Mouse (Mus musculus) forebrain, embryonic 10.5 days (tissue): ENCODE measurements around the gene H2afv. TPM values are rescaled to one million over a fixed set of nuclear protein-coding genes. Genes with fewer than 3 reads are reported as not detected.

ENCODE experiments used
- DNase-seq: peaks from one replicate; pipeline ENCODE4 v3.0.0-alpha.2; 2017; ENCODE audit warnings: low spot score; ENCODE audit errors: extremely low spot score
- H3K27ac ChIP-seq: fragments of 300-500 bp; sonication (generic); 2 replicates; pipeline ENCODE4 v1.5.1; 2016; ENCODE audit warnings: mild to moderate bottlenecking
- H3K27me3 ChIP-seq: fragments of 300-500 bp; sonication (generic); 2 replicates; pipeline ENCODE4 v1.6.1; 2016; ENCODE audit warnings: mild to moderate bottlenecking; ENCODE audit not compliant: poor library complexity, severe bottlenecking
- H3K36me3 ChIP-seq: fragments of 300-500 bp; sonication (generic); replicated peaks from 2 replicates; pipeline ENCODE4 v1.6.1; 2016; ENCODE audit warnings: mild to moderate bottlenecking, moderate library complexity
- H3K4me1 ChIP-seq: fragments of 300-500 bp; sonication (generic); 2 replicates; pipeline ENCODE4 v1.6.1; 2016
- H3K4me3 ChIP-seq: fragments of 300-500 bp; sonication (generic); 2 replicates; pipeline ENCODE4 v1.5.1; 2016; ENCODE audit warnings: mild to moderate bottlenecking, moderate library complexity
- H3K9me3 ChIP-seq: fragments of 300-500 bp; sonication (generic); 2 replicates; pipeline ENCODE4 v1.6.1; 2016; ENCODE audit warnings: mild to moderate bottlenecking, moderate library complexity
- WGBS: fragments of 180-500 bp; shearing (Covaris S2); methylation state at CpG from one replicate; pipeline ENCODE4 v1.1.7; 2016; 5-methylcytosine and 5-hydroxymethylcytosine counted together
- polyA plus RNA-seq: library from polyadenylated mRNA; unstranded; fragments of >200 nt; fragmentation: Nextera tagmentation; extraction: Ambion mirVana; gene quantifications from 2 replicates; pipeline ENCODE4 v1.2.1, GENCODE M21; 2016

The H2afv gene
- polyA plus RNA-seq, 1 experiment from 2014 or later = 844 TPM

DNA sequence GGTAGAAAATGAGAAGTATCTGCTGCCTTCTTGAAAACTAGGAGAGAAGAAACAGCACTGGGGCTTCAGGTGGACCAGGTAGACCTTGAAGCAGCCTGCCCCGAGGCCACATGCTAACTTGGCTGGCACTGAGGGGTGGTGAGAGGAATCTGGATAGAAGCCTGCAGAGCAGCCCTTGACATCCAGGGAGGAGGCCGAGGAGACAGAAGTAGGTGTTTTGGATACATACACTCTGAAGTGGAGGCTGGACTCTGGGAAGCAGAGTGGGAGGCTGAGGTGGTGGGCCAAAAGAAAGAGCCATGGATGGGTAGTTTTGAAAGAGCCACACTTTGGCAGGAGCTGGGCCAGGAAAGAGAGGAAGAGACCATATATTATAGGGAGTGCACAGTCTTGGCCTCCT lies 35.0 kb upstream of the H2afv start:
- Histone ChIP-seq H3K36me3 (peaks cover 2% of the 10 kb centered on the region; the same call in 1 of the 2 replicates), H3K9me3 (no peaks in the 10 kb centered on the region), H3K4me1 (peaks cover 10% of the 10 kb centered on the region), H3K27me3 (no peaks in the 10 kb centered on the region), H3K27ac (no peak overlapping the region), H3K4me3 (no peak overlapping the region)
- WGBS = 72% methylated on average over 2 of the region's 2 CpGs
- no peak for DNase-seq

DNA sequence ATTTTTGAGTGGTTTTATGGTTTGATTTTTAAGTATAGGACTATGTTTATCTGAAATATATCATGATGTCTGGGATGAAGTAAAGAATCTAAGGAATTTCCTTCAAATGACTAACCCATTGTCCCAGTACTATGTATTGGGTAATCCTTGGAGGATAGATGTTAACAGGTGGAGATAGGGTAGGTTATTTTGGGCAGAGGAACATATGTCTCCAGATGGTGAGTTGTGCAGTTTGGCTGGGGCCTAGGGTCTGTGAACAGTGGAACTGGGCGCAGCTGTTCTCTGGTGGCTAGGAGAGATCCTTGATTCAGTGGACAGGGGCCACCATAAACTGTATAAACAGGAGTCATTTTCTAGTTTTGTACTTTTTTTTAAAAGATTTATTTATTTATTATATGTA lies 33.1 kb upstream of the H2afv start:
- Histone ChIP-seq H3K4me1 (peaks cover 26% of the 10 kb centered on the region), H3K27me3 (no peaks in the 10 kb centered on the region), H3K27ac (no peak overlapping the region), H3K36me3 (peaks cover 17% of the 10 kb centered on the region), H3K4me3 (no peak overlapping the region), H3K9me3 (no peaks in the 10 kb centered on the region)
- no peak for DNase-seq
- WGBS = 85% methylated on average over 1 of the region's 1 CpGs

DNA sequence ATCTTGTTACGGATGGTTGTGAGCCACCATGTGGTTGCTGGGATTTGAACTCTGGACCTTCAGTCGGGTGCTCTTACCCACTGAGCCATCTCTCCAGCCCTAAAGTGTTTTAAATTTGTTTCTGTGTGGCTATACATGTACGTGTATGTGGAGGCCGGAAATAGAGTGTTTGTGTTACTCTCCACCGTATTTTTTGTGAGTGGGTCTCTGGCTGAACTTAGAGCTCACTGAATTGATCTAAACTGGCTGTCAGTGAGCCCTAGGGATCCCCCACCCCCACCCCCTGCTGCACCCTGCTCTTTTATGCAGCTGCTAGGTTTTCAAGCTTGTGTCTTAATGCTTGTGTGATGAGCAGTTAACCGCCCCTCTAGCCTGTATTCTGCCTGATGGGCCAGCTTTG lies 32.6 kb upstream of the H2afv start:
- Histone ChIP-seq H3K27me3 (no peaks in the 10 kb centered on the region), H3K4me1 (peaks cover 31% of the 10 kb centered on the region), H3K27ac (no peak overlapping the region), H3K36me3 (peaks cover 21% of the 10 kb centered on the region), H3K4me3 (peak overlapping the region; percentile 97; the same call in 1 of the 2 replicates), H3K9me3 (no peaks in the 10 kb centered on the region)
- 82% methylated on average over 6 of the region's 6 CpGs for WGBS
- DNase-seq = no peak

DNA sequence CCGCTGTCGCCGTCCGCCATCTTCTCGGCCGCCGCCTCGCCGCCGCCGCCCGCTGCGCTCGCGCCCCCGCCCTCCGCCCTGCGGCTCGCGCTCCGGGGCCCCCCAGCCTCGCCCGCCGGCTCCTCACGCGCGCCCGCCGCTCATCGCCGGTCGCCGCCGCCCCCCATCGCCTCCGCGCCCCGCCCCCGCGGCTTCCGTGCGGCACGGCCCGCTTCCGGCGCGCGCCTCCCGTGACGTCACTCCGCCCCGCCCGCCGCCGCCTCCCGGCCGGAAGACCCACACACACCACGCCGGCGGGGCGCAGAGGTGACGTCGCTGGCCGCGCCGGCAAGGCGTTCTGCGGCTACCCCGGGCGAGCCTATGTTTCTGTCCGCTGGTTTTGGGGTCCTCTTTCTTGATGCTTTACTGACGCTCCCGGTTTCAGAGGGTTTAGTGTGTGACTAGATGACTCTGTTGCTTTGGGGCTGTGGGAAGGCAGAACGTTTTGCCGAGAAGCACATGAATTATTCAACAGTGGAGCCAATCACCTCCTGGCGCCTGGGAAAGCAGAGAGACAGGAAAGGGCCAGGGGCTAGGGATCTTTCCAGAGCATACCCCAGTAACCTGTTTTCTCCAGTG lies 31.7 kb upstream of the H2afv start, which contains the start of gene Purb:
TSS of gene Purb (minus strand) at position 51 of the 618 bp plus-strand sequence.
- Histone ChIP-seq H3K27ac (peak within 1 kb of the TSS; percentile 95), H3K27me3 (no peaks in the 10 kb centered on the region), H3K4me1 (peaks cover 40% of the 10 kb centered on the region), H3K36me3 (peaks cover 29% of the 10 kb centered on the region), H3K9me3 (no peaks in the 10 kb centered on the region), H3K4me3 (peak within 1 kb of the TSS; percentile 97)
- 5% methylated on average over 65 of the region's 76 CpGs for WGBS
- peak; percentile 85 for DNase-seq

DNA sequence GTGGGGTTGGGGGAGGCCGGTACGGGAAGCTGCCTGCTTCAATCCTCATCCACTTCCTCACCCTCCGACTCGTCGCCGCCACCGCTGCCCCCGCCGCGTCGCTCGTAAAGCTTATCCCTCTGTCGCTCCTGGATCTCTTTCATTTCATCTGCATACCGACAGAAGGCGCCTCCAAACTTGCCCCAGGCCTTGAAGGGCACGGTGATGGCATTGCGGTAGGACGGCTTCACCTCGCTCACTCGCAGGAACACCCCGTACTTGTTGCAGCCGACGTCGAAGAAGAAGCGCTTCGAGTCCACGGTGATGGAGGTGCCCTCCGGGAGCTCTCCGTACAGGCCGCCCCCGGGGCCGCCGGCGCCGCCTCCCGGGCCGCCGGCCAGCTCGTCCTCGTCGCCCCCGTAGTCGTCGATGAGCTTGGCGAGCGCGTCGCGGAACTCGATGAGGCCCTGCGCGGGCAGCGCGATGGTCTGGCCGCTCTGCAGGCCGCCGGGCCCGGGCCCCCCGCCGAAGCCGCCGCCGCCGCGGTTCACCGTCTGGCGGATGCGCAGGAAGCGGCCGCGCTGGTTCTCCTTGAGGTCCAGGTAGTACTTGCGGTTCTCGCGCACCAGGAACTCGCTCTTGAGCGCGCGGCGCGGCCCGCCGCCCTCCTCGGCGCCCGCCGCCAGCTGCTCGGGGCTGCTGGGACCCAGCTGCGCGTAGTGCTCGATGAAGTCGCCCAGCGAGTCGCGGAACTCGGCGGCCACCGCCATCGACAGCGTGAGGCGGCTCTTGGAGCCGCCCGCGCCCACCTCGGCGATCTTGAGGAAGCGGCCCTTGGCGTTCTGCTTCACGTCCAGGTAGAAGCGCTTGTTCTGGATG lies 30.9 kb upstream of the H2afv start:
- Histone ChIP-seq H3K27me3 (no peaks in the 10 kb centered on the region), H3K36me3 (peaks cover 38% of the 10 kb centered on the region), H3K4me1 (peaks cover 49% of the 10 kb centered on the region), H3K27ac (peak overlapping the region; percentile 95), H3K4me3 (peak overlapping the region; percentile 97), H3K9me3 (no peaks in the 10 kb centered on the region)
- under 1% methylated on average over 109 of the region's 109 CpGs for WGBS
- DNase-seq = peak; percentile 64

DNA sequence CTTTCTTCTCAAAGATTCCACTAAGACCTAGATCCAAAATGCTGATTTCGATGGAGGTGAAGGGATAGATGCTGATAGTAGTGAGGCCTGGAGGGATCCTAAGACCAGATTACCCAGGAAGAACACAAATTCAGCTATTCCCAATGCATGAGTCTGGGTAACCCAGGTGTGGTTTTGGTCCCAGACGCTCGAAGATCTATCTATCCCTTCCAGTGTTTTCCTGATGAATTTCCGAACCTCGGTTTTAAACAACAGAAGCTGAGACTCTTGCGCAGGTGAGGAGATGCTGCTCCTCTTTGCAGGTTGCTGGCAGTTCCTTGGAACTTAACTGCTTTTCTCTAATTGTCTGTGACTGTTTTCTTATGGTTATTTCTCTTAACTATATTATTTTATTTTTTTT lies 30.1 kb upstream of the H2afv start:
- H3K4me1 ChIP-seq = peaks cover 52% of the 10 kb centered on the region
- no peaks in the 10 kb centered on the region for H3K9me3 ChIP-seq
- peak overlapping the region; percentile 97 for H3K4me3 ChIP-seq
- H3K36me3 ChIP-seq = peaks cover 42% of the 10 kb centered on the region
- no peak for DNase-seq
- 48% methylated on average over 6 of the region's 6 CpGs for WGBS
- H3K27ac ChIP-seq = peak overlapping the region; percentile 95
- no peaks in the 10 kb centered on the region for H3K27me3 ChIP-seq

DNA sequence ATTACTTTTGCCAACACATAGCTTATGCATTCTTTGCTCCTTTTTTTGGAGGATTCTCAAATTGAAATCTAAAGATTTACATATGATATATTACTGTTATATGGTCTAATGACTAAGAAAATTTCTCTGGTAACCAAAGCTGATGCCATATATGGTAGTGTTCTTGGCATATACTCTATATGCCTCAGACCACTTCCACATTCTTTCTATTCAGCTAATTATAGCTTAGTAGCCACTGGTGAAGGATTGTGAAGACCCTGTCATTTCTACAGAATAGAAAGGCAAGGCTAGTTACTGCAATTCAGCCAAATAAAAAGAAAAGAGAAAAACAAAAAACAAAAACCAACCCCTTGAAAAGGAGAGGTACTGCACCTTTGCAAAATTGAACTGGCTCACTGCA lies 27.8 kb upstream of the H2afv start:
- Histone ChIP-seq H3K36me3 (peaks cover 63% of the 10 kb centered on the region), H3K9me3 (no peaks in the 10 kb centered on the region), H3K27me3 (no peaks in the 10 kb centered on the region), H3K4me3 (peak overlapping the region; percentile 97), H3K4me1 (peaks cover 58% of the 10 kb centered on the region), H3K27ac (no peak overlapping the region)
- DNase-seq = no peak

DNA sequence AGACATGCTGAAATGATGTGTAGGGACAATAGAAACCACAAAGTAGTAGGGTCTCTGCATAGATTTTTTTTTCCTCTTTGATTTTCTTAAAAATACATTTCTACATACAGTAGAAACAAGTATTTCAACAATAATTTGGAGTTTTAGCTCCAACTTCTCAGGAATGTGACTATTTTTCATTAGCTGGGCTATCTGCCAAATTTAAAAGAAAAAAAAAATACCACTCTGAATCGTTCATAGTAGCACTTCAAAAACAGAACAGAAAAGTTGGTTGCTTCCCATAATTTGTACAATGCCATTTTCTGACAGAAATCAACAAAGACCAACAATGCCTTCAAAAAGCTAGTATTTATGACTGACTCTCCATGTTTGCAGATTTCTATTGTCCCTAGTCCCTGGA lies 27.2 kb upstream of the H2afv start:
- WGBS = 90% methylated on average over 1 of the region's 1 CpGs
- Histone ChIP-seq H3K27ac (no peak overlapping the region), H3K9me3 (no peaks in the 10 kb centered on the region), H3K4me3 (peak overlapping the region; percentile 97), H3K27me3 (no peaks in the 10 kb centered on the region), H3K4me1 (peaks cover 58% of the 10 kb centered on the region), H3K36me3 (peaks cover 69% of the 10 kb centered on the region)
- DNase-seq = no peak

DNA sequence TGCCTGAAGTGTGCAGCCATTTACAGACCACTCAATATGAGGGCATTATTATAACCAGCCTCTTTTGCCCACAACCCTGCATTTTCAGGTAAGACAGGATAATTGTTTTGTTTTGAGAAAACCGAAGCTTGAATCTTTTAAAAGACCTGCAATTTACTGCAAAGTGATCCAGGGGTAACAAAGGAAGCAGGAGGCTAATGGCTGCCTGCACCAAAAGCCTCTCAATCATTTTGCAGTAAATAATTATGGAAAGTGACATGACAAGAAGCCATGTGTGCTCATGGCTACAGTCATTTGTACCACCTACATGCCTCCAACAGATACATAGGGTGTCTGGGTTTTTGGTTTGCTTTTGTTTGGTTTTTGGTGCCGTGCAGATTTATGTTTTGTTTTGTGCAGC lies 26.8 kb upstream of the H2afv start:
- peaks cover 74% of the 10 kb centered on the region for H3K36me3 ChIP-seq
- peaks cover 58% of the 10 kb centered on the region for H3K4me1 ChIP-seq
- H3K9me3 ChIP-seq = no peaks in the 10 kb centered on the region
- no peak for DNase-seq
- peak overlapping the region; percentile 97 for H3K4me3 ChIP-seq
- H3K27ac ChIP-seq = no peak overlapping the region
- H3K27me3 ChIP-seq = no peaks in the 10 kb centered on the region
- WGBS = 81% methylated on average over 2 of the region's 2 CpGs

DNA sequence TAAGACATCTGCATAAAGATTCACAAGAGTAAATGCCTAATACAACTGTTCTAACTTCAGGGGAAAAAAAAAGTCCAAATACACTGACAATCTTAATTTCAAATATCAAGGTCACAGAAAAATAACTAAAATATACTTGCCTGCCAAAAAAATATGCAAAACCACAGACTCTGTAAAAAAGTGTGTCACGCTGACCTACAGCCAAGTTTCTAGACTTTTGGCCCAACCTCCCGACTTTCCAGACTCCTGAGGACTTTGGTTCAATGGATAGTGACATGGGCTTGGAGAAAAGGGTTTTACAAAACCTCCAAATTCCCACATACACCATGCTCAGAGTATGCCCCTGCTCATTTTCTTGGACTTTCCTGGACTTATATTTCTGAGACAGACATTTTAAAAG lies 24.3 kb upstream of the H2afv start:
- 90% methylated on average over 2 of the region's 2 CpGs for WGBS
- peaks cover 76% of the 10 kb centered on the region for H3K36me3 ChIP-seq

DNA sequence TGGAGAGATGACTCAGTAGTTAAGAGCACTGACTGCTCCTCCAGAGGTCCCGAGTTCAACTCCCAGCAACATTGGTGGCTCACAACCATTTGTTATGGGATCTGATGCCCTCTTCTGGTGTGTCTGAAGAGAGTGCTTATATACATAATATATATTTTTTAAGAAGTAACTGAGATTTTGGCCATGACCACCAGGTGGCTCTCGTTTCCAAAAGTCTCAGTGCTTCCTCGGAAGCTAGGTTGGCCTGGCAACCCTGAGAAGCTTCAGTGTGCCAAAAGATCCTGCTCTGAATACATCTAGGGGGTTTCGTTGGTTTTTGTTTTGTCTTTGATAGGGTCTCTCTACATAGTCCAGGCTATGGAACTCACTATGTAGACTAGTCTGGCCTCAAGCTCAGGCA lies 20.9 kb upstream of the H2afv start:
- Histone ChIP-seq H3K27me3 (no peaks in the 10 kb centered on the region), H3K4me1 (peaks cover 9% of the 10 kb centered on the region), H3K9me3 (no peaks in the 10 kb centered on the region), H3K4me3 (no peak overlapping the region), H3K36me3 (peaks cover 48% of the 10 kb centered on the region), H3K27ac (no peak overlapping the region)
- 45% methylated on average over 4 of the region's 4 CpGs for WGBS
- DNase-seq = peak; percentile 62

More for the DNA sequence above, 24.3 kb upstream of the H2afv start:
- DNase-seq = no peak
- H3K4me3 ChIP-seq = no peak overlapping the region
- H3K9me3 ChIP-seq = no peaks in the 10 kb centered on the region
- H3K27ac ChIP-seq = no peak overlapping the region
- no peaks in the 10 kb centered on the region for H3K27me3 ChIP-seq
- H3K4me1 ChIP-seq = peaks cover 44% of the 10 kb centered on the region

DNA sequence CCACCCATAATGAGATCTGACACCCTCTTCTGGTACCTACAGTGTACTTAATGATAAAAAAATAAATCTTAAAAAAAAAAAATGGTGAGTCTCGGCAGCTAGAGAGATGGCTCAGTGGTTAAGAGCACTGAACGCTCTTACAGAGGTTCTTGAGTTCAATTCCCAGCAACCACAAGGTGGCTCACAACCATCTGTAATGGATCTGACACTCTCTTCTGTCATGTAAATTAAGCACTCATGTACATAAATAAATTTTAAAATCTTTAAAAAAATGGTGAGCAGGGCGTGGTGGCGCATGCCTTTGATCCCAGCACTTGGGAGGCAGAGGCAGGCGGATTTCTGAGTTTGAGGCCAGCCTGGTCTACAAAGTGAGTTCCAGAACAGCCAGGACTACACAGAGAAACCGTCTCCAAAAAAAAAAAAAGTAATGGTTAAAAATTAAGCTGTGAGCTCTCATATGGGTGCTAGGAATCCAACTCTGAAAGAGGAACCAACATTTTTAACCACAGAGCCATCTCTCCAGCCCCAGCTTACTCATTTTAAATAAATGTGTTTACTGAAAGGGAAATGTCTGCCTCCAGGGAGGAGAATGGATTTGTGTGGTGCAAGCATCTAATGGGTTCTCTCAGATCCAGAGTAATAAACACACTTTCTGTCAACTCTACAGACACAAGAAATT lies 19.1 kb upstream of the H2afv start:
- Histone ChIP-seq H3K27ac (no peak overlapping the region), H3K27me3 (no peaks in the 10 kb centered on the region), H3K4me1 (no peaks in the 10 kb centered on the region), H3K36me3 (peaks cover 34% of the 10 kb centered on the region), H3K9me3 (no peaks in the 10 kb centered on the region), H3K4me3 (no peak overlapping the region)
- no peak for DNase-seq
- 88% methylated on average over 6 of the region's 6 CpGs for WGBS

DNA sequence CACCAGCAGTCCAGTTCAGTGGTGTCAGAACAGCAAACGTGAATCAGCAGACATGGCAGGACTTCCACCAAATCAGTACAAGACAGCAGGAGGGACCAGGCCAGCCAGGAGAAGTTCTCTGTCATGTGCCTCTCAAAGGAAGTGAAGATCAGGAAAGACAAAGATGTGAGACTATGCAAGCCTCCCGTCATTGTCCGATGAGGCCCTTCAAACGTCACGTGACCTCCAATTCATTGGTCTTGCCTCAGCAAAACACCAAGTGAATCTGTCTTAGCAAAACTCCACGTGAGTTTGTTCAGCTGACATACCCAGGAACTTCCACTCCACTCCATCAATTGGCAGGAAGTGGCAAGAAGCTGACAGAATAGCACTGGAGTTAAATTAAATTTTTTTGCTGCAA lies 11.8 kb upstream of the H2afv start:
- WGBS = 83% methylated on average over 6 of the region's 6 CpGs
- Histone ChIP-seq H3K27ac (no peak overlapping the region), H3K9me3 (no peaks in the 10 kb centered on the region; the same call in 1 of the 2 replicates), H3K36me3 (no peaks in the 10 kb centered on the region), H3K4me1 (no peaks in the 10 kb centered on the region), H3K4me3 (no peak overlapping the region), H3K27me3 (no peaks in the 10 kb centered on the region)
- no peak for DNase-seq
